Mouse (Mus musculus): ENCODE measurements around the gene Abl1. TPM values are rescaled to one million over a fixed set of nuclear protein-coding genes. Genes with fewer than 3 reads are reported as not detected.

Abl1 gene
- total RNA-seq, 1 experiment from 2014 or later: 35.4 TPM

- ATAC-seq (replicated peaks in 1 of 2; ENCODE audit: insufficient read depth in 1 of 2, low FRiP score in 2 of 2, low TSS enrichment in 1 of 2, low read depth in 1 of 2, poor library complexity in 2 of 2, severe bottlenecking in 2 of 2): no peak
Measured at GRCm38 (mm10) chr2:31826094-31827085, 138.2 kb downstream of the Abl1 start.

- no peak for ATAC-seq (replicated peaks in 1 of 2; ENCODE audit: insufficient read depth in 1 of 2, low FRiP score in 2 of 2, low TSS enrichment in 1 of 2, low read depth in 1 of 2, poor library complexity in 2 of 2, severe bottlenecking in 2 of 2)
Measured at GRCm38 (mm10) chr2:31827877-31828276, 139.7 kb downstream of the Abl1 start.

- no peak for ATAC-seq (replicated peaks in 1 of 2; ENCODE audit: insufficient read depth in 1 of 2, low FRiP score in 2 of 2, low TSS enrichment in 1 of 2, low read depth in 1 of 2, poor library complexity in 2 of 2, severe bottlenecking in 2 of 2)
Measured at GRCm38 (mm10) chr2:31828311-31828825, 140.2 kb downstream of the Abl1 start.

GRCm38 (mm10) chr2:31836091-31836490 lies 147.9 kb downstream of the Abl1 start:
- no peak for ATAC-seq (replicated peaks in 1 of 2; ENCODE audit: insufficient read depth in 1 of 2, low FRiP score in 2 of 2, low TSS enrichment in 1 of 2, low read depth in 1 of 2, poor library complexity in 2 of 2, severe bottlenecking in 2 of 2)

GRCm38 (mm10) chr2:31836985-31837384 lies 148.8 kb downstream of the Abl1 start:
- no peak for ATAC-seq (replicated peaks in 1 of 2; ENCODE audit: insufficient read depth in 1 of 2, low FRiP score in 2 of 2, low TSS enrichment in 1 of 2, low read depth in 1 of 2, poor library complexity in 2 of 2, severe bottlenecking in 2 of 2)

GRCm38 (mm10) chr2:31838868-31839267 lies 150.7 kb downstream of the Abl1 start:
- no peak for ATAC-seq (replicated peaks in 1 of 2; ENCODE audit: insufficient read depth in 1 of 2, low FRiP score in 2 of 2, low TSS enrichment in 1 of 2, low read depth in 1 of 2, poor library complexity in 2 of 2, severe bottlenecking in 2 of 2)

- peak in 1 of 2 experiments; percentile 8; a peak in 1 of 4 replicates for ATAC-seq (replicated peaks in 1 of 2; ENCODE audit: insufficient read depth in 1 of 2, low FRiP score in 2 of 2, low TSS enrichment in 1 of 2, low read depth in 1 of 2, poor library complexity in 2 of 2, severe bottlenecking in 2 of 2)
Measured at GRCm38 (mm10) chr2:31844729-31845136, 156.6 kb downstream of the Abl1 start.

- ATAC-seq (replicated peaks in 1 of 2; ENCODE audit: insufficient read depth in 1 of 2, low FRiP score in 2 of 2, low TSS enrichment in 1 of 2, low read depth in 1 of 2, poor library complexity in 2 of 2, severe bottlenecking in 2 of 2): no peak
Measured at GRCm38 (mm10) chr2:31845512-31845895, 157.3 kb downstream of the Abl1 start.

GRCm38 (mm10) chr2:31845896-31846691 lies 157.9 kb downstream of the Abl1 start, which contains the start of gene Fibcd1:
Gene Fibcd1, minus strand, starts transcription at chr2:31846005.
- no peak for ATAC-seq (replicated peaks in 1 of 2; ENCODE audit: insufficient read depth in 1 of 2, low FRiP score in 2 of 2, low TSS enrichment in 1 of 2, low read depth in 1 of 2, poor library complexity in 2 of 2, severe bottlenecking in 2 of 2)

- ATAC-seq (replicated peaks in 1 of 2; ENCODE audit: insufficient read depth in 1 of 2, low FRiP score in 2 of 2, low TSS enrichment in 1 of 2, low read depth in 1 of 2, poor library complexity in 2 of 2, severe bottlenecking in 2 of 2): no peak
Measured at GRCm38 (mm10) chr2:31846692-31847660, 158.8 kb downstream of the Abl1 start.

- ATAC-seq (replicated peaks in 1 of 2; ENCODE audit: insufficient read depth in 1 of 2, low FRiP score in 2 of 2, low TSS enrichment in 1 of 2, low read depth in 1 of 2, poor library complexity in 2 of 2, severe bottlenecking in 2 of 2): peak; percentile 42 to 51
Measured at GRCm38 (mm10) chr2:31847908-31848307, 159.7 kb downstream of the Abl1 start.

- no peak for ATAC-seq (replicated peaks in 1 of 2; ENCODE audit: insufficient read depth in 1 of 2, low FRiP score in 2 of 2, low TSS enrichment in 1 of 2, low read depth in 1 of 2, poor library complexity in 2 of 2, severe bottlenecking in 2 of 2)
Measured at GRCm38 (mm10) chr2:31850141-31850540, 162.0 kb downstream of the Abl1 start.

Other genes with a start within 250 kb of the Abl1 start
- 47.6 and 63.3 TPM in 2 replicates for gene Ass1, start 218.2 kb upstream of the Abl1 start, total RNA-seq (2017)
- gene Fubp3, start 115.7 kb upstream of the Abl1 start, total RNA-seq (2017): 32.0 and 36.3 TPM in 2 replicates
- not detected in 2 replicates for gene Prdm12, start 48.3 kb upstream of the Abl1 start, total RNA-seq (2017)
- 77.7 and 85.4 TPM in 2 replicates for gene Exosc2, start 17.7 kb upstream of the Abl1 start, total RNA-seq (2017)
- gene Qrfp, start 122.2 kb downstream of the Abl1 start, total RNA-seq (2017): not detected in 2 replicates
- gene Fibcd1, start 157.6 kb downstream of the Abl1 start, total RNA-seq (2017): not detected in 2 replicates
- not detected in 2 replicates for gene Lamc3, start 198.9 kb downstream of the Abl1 start, total RNA-seq (2017)